Mouse (Mus musculus) spleen, adult 2 months (tissue): ENCODE measurements around the gene Ucn.

ENCODE experiments used
- CTCF ChIP-seq: fragments of 200-500 bp; IDR thresholded peaks from 2 replicates; pipeline ENCODE4 v1.5.1; 2011; ENCODE audit warnings: mild to moderate bottlenecking, inconsistent platforms; ENCODE audit not compliant: insufficient read depth, insufficient read length, insufficient replicate concordance; ENCODE audit errors: extremely low read depth
- POLR2A ChIP-seq: fragments of 200-500 bp; IDR thresholded peaks from 2 replicates; pipeline ENCODE4 v1.6.1; 2011; ENCODE audit warnings: low read depth, low read length, inconsistent platforms

GRCm38 (mm10) chr5:31164878-31165277 lies 26.2 kb upstream of the Ucn start:
- no peak for TF ChIP-seq CTCF
- no peak for TF ChIP-seq POLR2A
